Mouse (Mus musculus) MEL (cell line): Measurements from ENCODE around the gene Rtl3. TPM values are rescaled to one million over a fixed set of nuclear protein-coding genes. Genes with fewer than 3 reads are reported as not detected.

Source experiments
- DNase-seq: peaks from one replicate; pipeline ENCODE4 v3.0.0; 2011; ENCODE audit warnings: low read depth, low spot score
- H3K27ac ChIP-seq: 2 replicates; pipeline ENCODE4 v1.5.1; 2012; ENCODE audit warnings: low read depth, mild to moderate bottlenecking, control low read depth, low read length, moderate library complexity; ENCODE audit not compliant: control insufficient read depth
- H3K27me3 ChIP-seq, 2 experiments: fragments of 150-350 bp in 1 of 2; sonication (generic) in 1 of 2; 2 replicates each; pipeline ENCODE4 v1.6.1; 2012; ENCODE audit warnings: low read length in 2 of 2, mild to moderate bottlenecking in 2 of 2, improper control_type of control experiment in 1 of 2, moderate library complexity in 1 of 2; ENCODE audit not compliant: insufficient read depth in 2 of 2, control insufficient read depth in 1 of 2
- H3K36me3 ChIP-seq, 2 experiments: 2 replicates each; pipeline ENCODE4 v1.6.1; 2012 to 2014; ENCODE audit warnings: low read length in 2 of 2, improper control_type of control experiment in 1 of 2, inconsistent platforms in 1 of 2, mild to moderate bottlenecking in 1 of 2; ENCODE audit not compliant: insufficient read depth in 2 of 2, control insufficient read depth in 1 of 2
- H3K4me1 ChIP-seq, 2 experiments: fragments of 150-350 bp in 1 of 2; sonication (generic) in 1 of 2; 2 replicates each; pipeline ENCODE4 v1.6.1; 2012; ENCODE audit warnings: low read length in 2 of 2, improper control_type of control experiment in 1 of 2, mild to moderate bottlenecking in 1 of 2; ENCODE audit not compliant: insufficient read depth in 2 of 2, control insufficient read depth in 1 of 2
- H3K4me3 ChIP-seq, 2 experiments: fragments of 150-350 bp in 1 of 2; sonication (generic) in 1 of 2; 2 replicates each; pipeline ENCODE4 v1.5.1; 2012; ENCODE audit warnings: low read depth in 2 of 2, low read length in 2 of 2, mild to moderate bottlenecking in 2 of 2, moderate library complexity in 2 of 2, control low read depth in 1 of 2, improper control_type of control experiment in 1 of 2; ENCODE audit not compliant: control insufficient read depth in 1 of 2, insufficient read depth in 1 of 2
- H3K79me2 ChIP-seq: 2 replicates; pipeline ENCODE4 v1.6.1; 2012; ENCODE audit warnings: mild to moderate bottlenecking, low read length, moderate library complexity; ENCODE audit not compliant: control insufficient read depth, poor library complexity, insufficient read depth
- H3K9ac ChIP-seq: 2 replicates; pipeline ENCODE4 v1.6.1; 2012; ENCODE audit warnings: low read depth, mild to moderate bottlenecking, control low read depth, low read length, moderate library complexity; ENCODE audit not compliant: control insufficient read depth, poor library complexity, severe bottlenecking
- H3K9me3 ChIP-seq: fragments of 150-350 bp; sonication (generic); replicated peaks from 2 replicates; pipeline ENCODE4 v1.6.1; 2012; ENCODE audit warnings: mild to moderate bottlenecking, low read length, improper control_type of control experiment, moderate library complexity; ENCODE audit not compliant: insufficient read depth
- BHLHE40 ChIP-seq: IDR thresholded peaks from 2 replicates; pipeline ENCODE4 v1.6.1; 2012; ENCODE audit warnings: low read depth, mild to moderate bottlenecking, inconsistent platforms, low read length, improper control_type of control experiment, borderline replicate concordance
- CHD1 ChIP-seq: IDR thresholded peaks from 2 replicates; pipeline ENCODE4 v1.6.1; 2012; ENCODE audit warnings: low read depth, mild to moderate bottlenecking, inconsistent platforms, low read length, improper control_type of control experiment
- CHD2 ChIP-seq: IDR thresholded peaks from 2 replicates; pipeline ENCODE4 v1.6.1; 2011; ENCODE audit warnings: low read length, improper control_type of control experiment
- E2F4 ChIP-seq: IDR thresholded peaks from 2 replicates; pipeline ENCODE4 v1.6.1; 2011; ENCODE audit warnings: low read depth, low read length, improper control_type of control experiment, borderline replicate concordance
- GABPA ChIP-seq: IDR thresholded peaks from 2 replicates; pipeline ENCODE4 v1.6.1; 2012; ENCODE audit warnings: low read depth, mild to moderate bottlenecking, inconsistent platforms, low read length, improper control_type of control experiment, moderate library complexity
- GATA1 ChIP-seq: IDR thresholded peaks from 2 replicates; pipeline ENCODE4 v1.6.1; 2011; ENCODE audit warnings: low read depth, low read length, improper control_type of control experiment
- JUND ChIP-seq: IDR thresholded peaks from 2 replicates; pipeline ENCODE4 v1.6.1; 2011; ENCODE audit warnings: low read depth, mild to moderate bottlenecking, improper control_type of control experiment, low read length
- KAT2A ChIP-seq: conservative IDR thresholded peaks from 2 replicates; pipeline ENCODE4 v1.6.1; 2012; ENCODE audit warnings: low read depth, low read length, improper control_type of control experiment, inconsistent platforms
- MAFK ChIP-seq: IDR thresholded peaks from 2 replicates; pipeline ENCODE4 v1.6.1; 2011; ENCODE audit warnings: low read depth, mild to moderate bottlenecking, low read length, improper control_type of control experiment, borderline replicate concordance
- MAZ ChIP-seq: IDR thresholded peaks from 2 replicates; pipeline ENCODE4 v1.6.1; 2012; ENCODE audit warnings: low read depth, mild to moderate bottlenecking, inconsistent platforms, low read length, improper control_type of control experiment
- MEF2A ChIP-seq: IDR thresholded peaks from 2 replicates; pipeline ENCODE4 v1.6.1; 2014; ENCODE audit warnings: low read depth, mild to moderate bottlenecking, inconsistent platforms, low read length, improper control_type of control experiment; ENCODE audit not compliant: poor library complexity, insufficient replicate concordance, severe bottlenecking; ENCODE audit errors: extremely low read depth
- NELFE ChIP-seq: IDR thresholded peaks from 2 replicates; pipeline ENCODE4 v1.6.1; 2011; ENCODE audit warnings: low read depth, low read length, improper control_type of control experiment
- POLR2A ChIP-seq, 2 experiments: IDR thresholded peaks; 2 replicates each; pipeline ENCODE4 v1.6.1; 2011 to 2012; ENCODE audit warnings: low read length in 2 of 2, mild to moderate bottlenecking in 2 of 2, control low read depth in 1 of 2, improper control_type of control experiment in 1 of 2, low read depth in 1 of 2, moderate library complexity in 1 of 2; ENCODE audit not compliant: control insufficient read depth in 1 of 2, insufficient read depth in 1 of 2, poor library complexity in 1 of 2
- RCOR1 ChIP-seq: IDR thresholded peaks from 2 replicates; pipeline ENCODE4 v1.6.1; 2012; ENCODE audit warnings: low read depth, mild to moderate bottlenecking, inconsistent platforms, low read length, improper control_type of control experiment
- SIN3A ChIP-seq: IDR thresholded peaks from 2 replicates; pipeline ENCODE4 v1.6.1; 2012; ENCODE audit warnings: low read length, improper control_type of control experiment, inconsistent platforms
- TCF12 ChIP-seq: IDR thresholded peaks from 2 replicates; pipeline ENCODE4 v1.6.1; 2014; ENCODE audit warnings: low read depth, mild to moderate bottlenecking, inconsistent platforms, low read length, improper control_type of control experiment, moderate library complexity
- USF1 ChIP-seq: IDR thresholded peaks from 2 replicates; pipeline ENCODE4 v1.6.1; 2014; ENCODE audit warnings: low read depth, mild to moderate bottlenecking, inconsistent platforms, low read length, improper control_type of control experiment, moderate library complexity
- ZKSCAN1 ChIP-seq: IDR thresholded peaks from 2 replicates; pipeline ENCODE4 v1.6.1; 2012; ENCODE audit warnings: low read depth, mild to moderate bottlenecking, inconsistent platforms, low read length, improper control_type of control experiment, moderate library complexity
- ZNF384 ChIP-seq: IDR thresholded peaks from 2 replicates; pipeline ENCODE4 v1.6.1; 2012; ENCODE audit warnings: low read depth, mild to moderate bottlenecking, inconsistent platforms, low read length, improper control_type of control experiment
- polyA plus RNA-seq, 2 experiments: library from polyadenylated mRNA; stranded (reverse) in 1 of 2; unstranded in 1 of 2; fragments of >175 nt in 1 of 2; fragments of >200 nt in 1 of 2; gene quantifications; 2 replicates each; pipeline versions ENCODE4 v1.2.1 to v1.2.4; 2012; ENCODE audit warnings: low replicate concordance in 2 of 2, low read depth in 1 of 2; ENCODE audit not compliant: insufficient read length in 2 of 2, insufficient read depth in 1 of 2, missing spikeins in 1 of 2
- total RNA-seq: library from RNA; depleted of rRNA; stranded (reverse); fragments of 300-350 nt; gene quantifications from 2 replicates; pipeline ENCODE4 v1.2.3, GENCODE M21; 2012

Gene Rtl3
- total and polyA plus RNA-seq, 3 experiments, result not detected

- DNase-seq, result no peak
- Histone ChIP-seq H3K36me3 (no peaks in the 10 kb centered on the region), H3K9me3 (no peaks in the 10 kb centered on the region), H3K27me3 (no peaks in the 10 kb centered on the region), H3K79me2 (no peaks in the 10 kb centered on the region), H3K27ac (no peak overlapping the region), H3K9ac (no peak overlapping the region), H3K4me3 (no peak overlapping the region), H3K4me1 (no peaks in the 10 kb centered on the region)
- TF ChIP-seq RCOR1 (no peak), GATA1 (no peak), E2F4 (no peak)
These were observed 13.3 kb upstream of the Rtl3 start for GRCm38 (mm10) chrX:106853523-106854300.

- H3K4me1 ChIP-seq, result no peaks in the 10 kb centered on the region
- TF ChIP-seq ZKSCAN1 (no peak), NELFE (no peak), MAFK (no peak), ZNF384 (no peak), TCF12 (no peak), CHD2 (no peak), JUND (no peak), MAZ (no peak), GATA1 (no peak), BHLHE40 (no peak), USF1 (no peak), CHD1 (no peak), KAT2A (no peak), SIN3A (no peak), E2F4 (no peak), GABPA (no peak), MEF2A (no peak), POLR2A (IDR thresholded peaks at IDR 0.05; ENCODE audit: control insufficient read depth in 1 of 2, insufficient read depth in 1 of 2, low read depth in 1 of 2, low read length in 2 of 2, poor library complexity in 1 of 2) (no peak)
- TF ChIP-seq, all 39 proteins: peak for 0
- Histone ChIP-seq H3K4me3 (no peak overlapping the region), H3K79me2 (no peaks in the 10 kb centered on the region), H3K36me3 (no peaks in the 10 kb centered on the region), H3K9me3 (no peaks in the 10 kb centered on the region), H3K27me3 (no peaks in the 10 kb centered on the region), H3K9ac (no peak overlapping the region), H3K27ac (no peak overlapping the region)
- DNase-seq, result no peak
These were observed 853 bp downstream of the Rtl3 start for GRCm38 (mm10) chrX:106839591-106839990.
